Mouse (Mus musculus): ENCODE results near the gene Il24.

The Il24 gene

GRCm38 (mm10) chr1:130855723-130856122, 31.5 kb downstream of the Il24 start:
- intact Hi-C loops (cut with DNase I): no loop called here

- intact Hi-C loops (cut with DNase I): no loop called here
These were observed 32.4 kb downstream of the Il24 start for GRCm38 (mm10) chr1:130854819-130855218.

GRCm38 (mm10) chr1:130850405-130850804, 36.8 kb downstream of the Il24 start:
- intact Hi-C loops (cut with DNase I): no loop called here

- intact Hi-C loops (cut with DNase I): no loop called here
These were observed 37.6 kb downstream of the Il24 start for GRCm38 (mm10) chr1:130849530-130850214.

- intact Hi-C loops (cut with DNase I): no loop called here
These were observed 42.7 kb downstream of the Il24 start for GRCm38 (mm10) chr1:130844516-130844915.

- intact Hi-C loops (cut with DNase I): no loop called here
These were observed 45.6 kb downstream of the Il24 start for GRCm38 (mm10) chr1:130841621-130842020.

- intact Hi-C loops (cut with DNase I): no loop called here
These were observed 46.5 kb downstream of the Il24 start for GRCm38 (mm10) chr1:130840599-130841379.

- intact Hi-C loops (cut with DNase I): no loop called here
These were observed 49.0 kb downstream of the Il24 start for GRCm38 (mm10) chr1:130838288-130838687.

- intact Hi-C loops (cut with DNase I): no loop called here
These were observed 51.9 kb downstream of the Il24 start for GRCm38 (mm10) chr1:130835161-130835936.

GRCm38 (mm10) chr1:130832230-130833149, 54.8 kb downstream of the Il24 start:
- intact Hi-C loops (cut with DNase I): no loop called here

All from adrenal gland (tissue).